Mouse (Mus musculus): ENCODE results near the gene Slit3. TPM values are rescaled to one million over a fixed set of nuclear protein-coding genes. Genes with fewer than 3 reads are reported as not detected.

Gene Slit3
- total and polyA plus RNA-seq, 3 experiments, result not detected

DNA sequence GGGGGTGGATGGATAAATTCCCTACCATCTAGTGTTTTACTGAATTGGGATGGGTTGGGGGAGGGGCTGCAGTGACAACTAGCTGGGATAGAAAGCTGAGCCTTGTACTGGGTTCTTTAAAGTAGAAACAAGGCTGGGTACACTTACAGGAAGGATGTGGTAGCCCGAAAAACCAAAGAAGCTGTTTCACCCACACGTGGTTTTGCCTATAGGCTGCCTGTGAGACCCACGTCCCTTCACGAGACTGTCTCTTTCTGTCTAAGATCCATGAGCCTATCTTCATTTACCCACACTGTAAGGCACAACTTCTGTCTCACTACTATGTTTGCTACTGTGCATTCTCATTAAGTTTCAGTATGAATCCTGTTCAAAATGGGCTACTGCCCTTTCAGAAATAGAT lies 384.3 kb downstream of the Slit3 start:
- no peak for DNase-seq (ENCODE audit: low read depth, low spot score)
- Histone ChIP-seq H3K9me3 (replicated peaks; ENCODE audit: insufficient read depth, low read length) (no peaks in the 10 kb centered on the region), H3K27ac (ENCODE audit: control insufficient read depth, low read depth, low read length) (no peak overlapping the region), H3K79me2 (ENCODE audit: control insufficient read depth, insufficient read depth, low read length, poor library complexity) (no peaks in the 10 kb centered on the region), H3K27me3 (ENCODE audit: control insufficient read depth in 1 of 2, insufficient read depth in 2 of 2, low read length in 2 of 2) (no peaks in the 10 kb centered on the region), H3K36me3 (ENCODE audit: control insufficient read depth in 1 of 2, insufficient read depth in 2 of 2, low read length in 2 of 2) (no peaks in the 10 kb centered on the region), H3K4me3 (ENCODE audit: control insufficient read depth in 1 of 2, insufficient read depth in 1 of 2, low read depth in 2 of 2, low read length in 2 of 2) (no peak overlapping the region), H3K9ac (ENCODE audit: control insufficient read depth, low read depth, low read length, poor library complexity, severe bottlenecking) (no peak overlapping the region), H3K4me1 (ENCODE audit: control insufficient read depth in 1 of 2, insufficient read depth in 2 of 2, low read length in 2 of 2) (no peaks in the 10 kb centered on the region)
- no peak for TF ChIP-seq MAZ (IDR thresholded peaks at IDR 0.05; ENCODE audit: low read depth, low read length)

DNA sequence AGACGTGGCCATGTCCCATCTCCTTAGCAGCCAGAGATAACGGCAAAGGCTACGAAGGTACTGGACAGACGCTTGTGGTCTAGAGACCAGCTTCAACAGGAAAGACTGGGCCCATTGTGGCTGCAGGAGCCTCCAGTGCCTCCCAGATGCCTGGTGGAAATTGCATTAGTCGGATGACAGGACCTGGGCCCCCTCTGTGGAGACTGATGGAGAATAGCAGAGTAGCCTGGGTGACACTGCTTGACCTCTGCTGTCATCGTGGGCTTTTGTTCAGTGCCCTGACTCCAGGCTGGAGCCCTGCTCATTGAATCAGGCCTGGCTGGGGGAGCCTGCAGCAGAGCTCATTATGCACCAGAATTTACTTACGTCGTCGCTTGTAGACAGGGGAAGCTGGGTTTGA lies 384.8 kb downstream of the Slit3 start:
- H3K79me2 ChIP-seq (ENCODE audit: control insufficient read depth, insufficient read depth, low read length, poor library complexity), result no peaks in the 10 kb centered on the region
- DNase-seq (ENCODE audit: low read depth, low spot score), result no peak
- TF ChIP-seq RCOR1 (IDR thresholded peaks at IDR 0.05; ENCODE audit: low read depth, low read length) (no peak), POLR2AphosphoS5 (IDR thresholded peaks at IDR 0.05; ENCODE audit: borderline replicate concordance, low read depth, low read length) (no peak), ELF1 (IDR thresholded peaks at IDR 0.05; ENCODE audit: low read depth, low read length) (no peak), KAT2A (conservative IDR thresholded peaks at IDR 0.05; ENCODE audit: low read depth, low read length) (no peak), MAFK (IDR thresholded peaks at IDR 0.05; ENCODE audit: borderline replicate concordance, low read depth, low read length) (no peak), SMC3 (IDR thresholded peaks at IDR 0.05; ENCODE audit: low read depth, low read length) (no peak), NELFE (IDR thresholded peaks at IDR 0.05; ENCODE audit: low read depth, low read length) (no peak), JUND (IDR thresholded peaks at IDR 0.05; ENCODE audit: low read depth, low read length) (no peak), TAL1 (IDR thresholded peaks at IDR 0.05; ENCODE audit: low read length) (no peak), ZNF384 (IDR thresholded peaks at IDR 0.05; ENCODE audit: low read depth, low read length) (no peak), POLR2AphosphoS2 (IDR thresholded peaks at IDR 0.05; ENCODE audit: low read length) (no peak), GABPA (IDR thresholded peaks at IDR 0.05; ENCODE audit: low read depth, low read length) (no peak), ETS1 (IDR thresholded peaks at IDR 0.05; ENCODE audit: low read depth, low read length) (no peak), GATA1 (IDR thresholded peaks at IDR 0.05; ENCODE audit: low read depth, low read length) (no peak), TCF12 (IDR thresholded peaks at IDR 0.05; ENCODE audit: low read depth, low read length) (no peak), E2F4 (IDR thresholded peaks at IDR 0.05; ENCODE audit: borderline replicate concordance, low read depth, low read length) (no peak), ZMIZ1 (IDR thresholded peaks at IDR 0.05; ENCODE audit: low read depth, low read length) (no peak), CHD1 (IDR thresholded peaks at IDR 0.05; ENCODE audit: low read depth, low read length) (no peak), MEF2A (IDR thresholded peaks at IDR 0.05; ENCODE audit: extremely low read depth, insufficient replicate concordance, low read depth, low read length, poor library complexity, severe bottlenecking) (no peak)
- H3K36me3 ChIP-seq (ENCODE audit: control insufficient read depth in 1 of 2, insufficient read depth in 2 of 2, low read length in 2 of 2), result no peaks in the 10 kb centered on the region
- H3K27ac ChIP-seq (ENCODE audit: control insufficient read depth, low read depth, low read length), result no peak overlapping the region
- no peak overlapping the region for H3K9ac ChIP-seq (ENCODE audit: control insufficient read depth, low read depth, low read length, poor library complexity, severe bottlenecking)
- no peak overlapping the region for H3K4me3 ChIP-seq (ENCODE audit: control insufficient read depth in 1 of 2, insufficient read depth in 1 of 2, low read depth in 2 of 2, low read length in 2 of 2)
- H3K27me3 ChIP-seq (ENCODE audit: control insufficient read depth in 1 of 2, insufficient read depth in 2 of 2, low read length in 2 of 2), result no peaks in the 10 kb centered on the region
- no peaks in the 10 kb centered on the region for H3K9me3 ChIP-seq (replicated peaks; ENCODE audit: insufficient read depth, low read length)
- H3K4me1 ChIP-seq (ENCODE audit: control insufficient read depth in 1 of 2, insufficient read depth in 2 of 2, low read length in 2 of 2), result no peaks in the 10 kb centered on the region

Measured in MEL (cell line).